Mouse (Mus musculus) layer of hippocampus, postnatal 10 days (tissue): ENCODE results near the gene Nppc. TPM values are rescaled to one million over a fixed set of nuclear protein-coding genes. Genes with fewer than 3 reads are reported as not detected.

Experiments used
- microRNA-seq, 2 experiments: library from miRNA; unstranded; fragments of <30 nt; microRNA quantifications; one replicate each; pipeline ENCODE4 v1.2.0; 2021
- total RNA-seq, 2 experiments: library from RNA; stranded (reverse); gene quantifications; 2 replicates each; pipeline ENCODE4 v1.2.3; 2021

Gene Nppc
- total RNA-seq, 2 experiments from 2014 or later, result 8.1 to 8.9 TPM

Small RNAs within 50 kb of the gene (microRNA-seq; reads per million reads assigned to microRNA genes)
- 0 reads per million in 2 experiments for gene Gm22955

Other genes with a start within 250 kb of the Nppc start
- not detected for gene Nmur1, start 244.3 kb downstream of the Nppc start, total RNA-seq
- gene Tex44, start 244.2 kb downstream of the Nppc start, total RNA-seq, result not detected
- gene Ptma, start 143.8 kb downstream of the Nppc start, total RNA-seq, result 100 to 1,000 TPM; 617 to 662 TPM
- 10 to 100 TPM; 64.9 to 73.8 TPM for gene Pde6d, start 87.9 kb downstream of the Nppc start, total RNA-seq
- gene Cops7b, start 87.7 kb downstream of the Nppc start, total RNA-seq, result 10 to 100 TPM; 26.5 to 27.1 TPM
- 10 to 100 TPM; 27.6 to 28.7 TPM for gene Dis3l2, start 33.2 kb upstream of the Nppc start, total RNA-seq